Mouse (Mus musculus) urinary bladder, postnatal 0 days (tissue): ENCODE data around the gene Olfr668. TPM values are rescaled to one million over a fixed set of nuclear protein-coding genes. Genes with fewer than 3 reads are reported as not detected.

Experiments used
- polyA plus RNA-seq: library from polyadenylated mRNA; unstranded; fragments of >200 nt; fragmentation: Nextera tagmentation; extraction: Ambion mirVana; gene quantifications from 2 replicates; pipeline ENCODE4 v1.2.1, GENCODE M21; 2015

Olfr668 gene
- not detected in 2 replicates for polyA plus RNA-seq

GRCm38 (mm10) chr7:104927957-104928356 lies at the start of gene Olfr668:
Olfr668 (minus strand) TSS chr7:104928057.

DNA sequence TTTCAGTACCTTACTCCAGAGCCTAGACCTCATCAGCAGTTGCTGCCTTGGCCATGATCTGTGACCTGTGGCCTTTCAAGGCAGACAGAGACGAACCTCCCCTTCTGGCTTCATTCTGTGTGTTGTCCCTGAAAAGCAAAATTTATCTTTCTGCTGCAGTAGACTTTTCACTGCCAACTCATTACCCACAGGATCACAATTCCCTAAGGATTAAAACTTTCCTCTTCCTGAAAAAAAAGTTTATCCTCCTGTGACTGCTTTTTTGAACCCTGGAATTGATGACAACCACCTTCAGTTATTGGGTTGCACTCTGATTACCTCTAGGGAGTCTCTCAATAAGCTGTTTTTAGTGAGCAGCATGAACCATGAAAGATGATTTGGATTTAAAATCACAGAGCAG lies 34.7 kb upstream of the Olfr668 start, which contains the start of gene Olfr670:
Gene Olfr670 (minus strand): TSS at position 101 of the 400 bp plus-strand sequence.

DNA sequence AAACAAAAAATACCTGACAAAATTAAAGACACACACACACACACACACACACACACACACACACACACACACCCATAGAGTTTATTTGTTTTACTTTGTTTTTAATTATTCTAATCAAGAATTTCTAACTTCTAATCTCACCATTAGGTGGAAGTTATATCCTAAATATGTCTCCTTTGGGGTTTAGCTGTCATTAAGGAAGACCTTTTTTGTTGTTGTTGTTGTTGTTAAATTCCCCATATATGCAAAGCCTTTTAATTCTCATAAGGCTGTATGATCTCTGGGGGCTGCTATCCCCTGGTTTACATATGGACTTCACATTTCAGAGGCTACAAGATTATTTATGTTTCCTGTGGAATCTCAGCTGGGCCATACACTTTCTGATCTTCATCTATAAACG lies 6.1 kb upstream of the Olfr668 start, which contains the start of gene Olfr669:
Gene Olfr669 (plus strand): TSS at position 301 of the 400 bp plus-strand sequence.

DNA sequence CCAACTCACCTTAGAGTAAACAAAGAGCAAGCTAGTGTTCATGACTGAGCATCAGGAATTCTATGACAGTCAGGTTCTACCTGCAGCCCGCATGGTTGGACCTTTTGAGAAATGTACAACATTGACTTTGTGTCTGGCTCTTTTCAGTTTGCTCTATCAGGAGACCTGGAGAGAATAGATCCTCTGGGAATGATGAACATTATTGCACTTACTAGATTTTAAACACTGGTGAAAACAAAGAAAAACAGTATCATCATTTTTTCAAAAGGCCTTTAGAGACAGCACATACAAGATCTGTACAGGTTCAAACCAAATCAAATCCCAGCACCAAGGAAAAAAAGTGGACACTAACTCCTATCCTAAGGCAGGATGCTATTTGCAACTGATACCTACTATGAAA lies 6.5 kb downstream of the Olfr668 start, which contains the start of gene Olfr667:
Gene Olfr667 (minus strand): TSS at position 101 of the 400 bp plus-strand sequence.

GRCm38 (mm10) chr7:104895852-104896251 lies 32.0 kb downstream of the Olfr668 start, which contains the start of gene Olfr666:
Olfr666 (minus strand) TSS chr7:104895952.

GRCm38 (mm10) chr7:104877731-104878130 lies 50.1 kb downstream of the Olfr668 start, which contains the start of gene Olfr665:
Olfr665 (plus strand) TSS chr7:104878031.

Other genes with a start within 250 kb of the Olfr668 start
- gene Olfr661, start 241.6 kb downstream of the Olfr668 start, polyA plus RNA-seq = not detected in 2 replicates
- not detected in 2 replicates for gene Usp17le, start 150.6 kb downstream of the Olfr668 start, polyA plus RNA-seq
- not detected in 2 replicates for gene Usp17lb, start 85.5 kb downstream of the Olfr668 start, polyA plus RNA-seq
- gene Usp17la, start 71.0 kb downstream of the Olfr668 start, polyA plus RNA-seq = not detected in 2 replicates
- gene Olfr665, start 50.0 kb downstream of the Olfr668 start, polyA plus RNA-seq = not detected in 2 replicates
- gene Olfr666, start 32.1 kb downstream of the Olfr668 start, polyA plus RNA-seq = not detected in 2 replicates
- not detected in 2 replicates for gene Olfr667, start 6.6 kb downstream of the Olfr668 start, polyA plus RNA-seq
- gene Olfr669, start 6.2 kb upstream of the Olfr668 start, polyA plus RNA-seq = not detected in 2 replicates
- not detected in 2 replicates for gene Olfr670, start 34.6 kb upstream of the Olfr668 start, polyA plus RNA-seq
- not detected in 2 replicates for gene Olfr671, start 51.1 kb upstream of the Olfr668 start, polyA plus RNA-seq
- not detected in 2 replicates for gene Olfr672, start 74.0 kb upstream of the Olfr668 start, polyA plus RNA-seq
- gene Olfr675, start 100.4 kb upstream of the Olfr668 start, polyA plus RNA-seq = not detected in 2 replicates
- not detected in 2 replicates for gene Olfr676, start 104.6 kb upstream of the Olfr668 start, polyA plus RNA-seq
- gene Olfr677, start 123.3 kb upstream of the Olfr668 start, polyA plus RNA-seq = not detected in 2 replicates
- gene Olfr678, start 136.4 kb upstream of the Olfr668 start, polyA plus RNA-seq = not detected in 2 replicates
- gene Olfr679, start 153.1 kb upstream of the Olfr668 start, polyA plus RNA-seq = not detected in 2 replicates
- gene Olfr680-ps1, start 164.8 kb upstream of the Olfr668 start, polyA plus RNA-seq = not detected in 2 replicates
- not detected in 2 replicates for gene Olfr681, start 188.8 kb upstream of the Olfr668 start, polyA plus RNA-seq
- not detected in 2 replicates for gene Olfr683, start 219.0 kb upstream of the Olfr668 start, polyA plus RNA-seq
- not detected in 2 replicates for gene Olfr684, start 235.6 kb upstream of the Olfr668 start, polyA plus RNA-seq